Mouse (Mus musculus) macrophage (primary cell): ENCODE data around the gene Yju2. TPM values are rescaled to one million over a fixed set of nuclear protein-coding genes. Genes with fewer than 3 reads are reported as not detected.

Source experiments
- H3K27ac ChIP-seq: fragments of 350-480 bp; formaldehyde crosslinking; 2 replicates; pipeline ENCODE4 v1.9.0; 2021
- H3K36me3 ChIP-seq: fragments of 350-480 bp; formaldehyde crosslinking; 2 replicates; pipeline ENCODE4 v1.9.0; 2021; ENCODE audit errors: inconsistent target
- H3K4me3 ChIP-seq: fragments of 350-480 bp; formaldehyde crosslinking; 2 replicates; pipeline ENCODE4 v1.9.0; 2021; ENCODE audit errors: inconsistent target
- H3K79me2 ChIP-seq: fragments of 350-480 bp; formaldehyde crosslinking; 2 replicates; pipeline ENCODE4 v1.9.0; 2021; ENCODE audit errors: inconsistent target
- WGBS: methylation state at CpG from one replicate; pipeline ENCODE4 v1.1.7; 2026; ENCODE audit warnings: inconsistent platforms; ENCODE audit not compliant: missing documents; 5-methylcytosine and 5-hydroxymethylcytosine counted together
- polyA plus RNA-seq: library from polyadenylated mRNA; stranded (reverse); fragments of 250-400 nt; gene quantifications from 3 replicates; pipeline ENCODE4 v1.2.4, GENCODE M21; 2018; ENCODE audit warnings: inconsistent platforms

The Yju2 gene
- polyA plus RNA-seq, 1 experiment from 2014 or later, result 11.5 TPM

DNA sequence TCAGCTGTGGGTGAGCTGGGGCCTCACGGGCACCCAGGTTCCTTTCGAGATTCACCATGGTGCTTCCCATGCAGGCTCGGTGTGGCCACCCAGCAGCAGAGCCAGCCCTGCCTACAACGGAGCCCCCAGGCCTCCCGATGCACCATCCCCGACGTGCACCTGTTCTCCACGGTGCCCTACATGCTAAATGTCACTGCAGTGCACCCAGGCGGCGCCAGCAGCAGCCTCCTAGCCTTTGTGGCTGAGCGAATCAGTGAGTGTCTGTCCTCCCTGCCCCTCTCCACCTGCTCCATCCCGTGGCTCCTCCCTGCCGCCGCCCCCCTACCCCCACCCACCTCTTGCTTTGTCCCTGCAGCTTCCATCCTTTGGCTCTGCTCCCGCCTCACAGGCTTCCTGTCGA lies 4.7 kb upstream of the Yju2 start:
- H3K36me3 ChIP-seq, result peaks cover 3% of the 10 kb centered on the region
- no peak overlapping the region for H3K27ac ChIP-seq
- H3K4me3 ChIP-seq, result no peak overlapping the region
- WGBS, result 52% methylated on average over 15 of the region's 16 CpGs
- H3K79me2 ChIP-seq, result peaks cover 7% of the 10 kb centered on the region; the same call in 1 of the 2 replicates

DNA sequence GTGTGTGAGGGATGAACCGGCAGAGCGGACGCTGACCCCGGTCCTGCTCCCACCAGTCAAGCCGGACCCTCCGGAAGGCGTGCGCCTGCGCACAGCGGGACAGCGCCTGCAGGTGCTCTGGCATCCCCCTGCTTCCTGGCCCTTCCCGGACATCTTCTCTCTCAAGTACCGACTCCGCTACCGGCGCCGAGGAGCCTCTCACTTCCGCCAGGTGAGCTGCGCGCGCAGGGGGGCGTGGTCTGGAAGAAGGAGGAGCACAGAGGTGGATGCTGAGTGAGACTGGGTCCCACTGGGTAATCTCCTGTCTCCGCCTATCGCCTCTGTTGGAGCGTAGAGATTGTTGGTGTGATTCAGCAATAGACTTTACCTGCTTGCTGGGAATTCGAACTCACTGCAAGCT lies 2.8 kb upstream of the Yju2 start:
- Histone ChIP-seq H3K4me3 (no peak overlapping the region), H3K79me2 (peaks cover 19% of the 10 kb centered on the region; the same call in 1 of the 2 replicates), H3K27ac (no peak overlapping the region), H3K36me3 (peaks cover 3% of the 10 kb centered on the region)
- WGBS, result 96% methylated on average over 26 of the region's 26 CpGs

DNA sequence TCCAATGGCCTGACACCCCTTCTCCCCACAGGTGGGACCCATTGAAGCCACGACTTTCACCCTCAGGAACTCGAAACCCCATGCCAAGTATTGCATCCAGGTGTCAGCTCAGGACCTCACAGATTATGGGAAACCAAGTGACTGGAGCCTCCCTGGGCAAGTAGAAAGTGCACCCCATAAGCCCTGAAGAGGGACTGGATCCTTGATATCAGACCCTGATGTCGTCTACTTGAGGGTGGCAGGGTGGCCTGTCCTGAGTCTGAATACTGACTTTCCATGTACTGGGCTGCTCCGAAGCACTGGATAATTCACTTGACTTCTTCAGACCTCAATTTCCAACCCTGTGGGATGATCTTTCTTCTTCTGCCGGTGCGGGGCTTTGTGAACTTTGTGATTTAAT lies 2.3 kb upstream of the Yju2 start:
- 93% methylated on average over 6 of the region's 6 CpGs for WGBS
- Histone ChIP-seq H3K4me3 (no peak overlapping the region), H3K36me3 (peaks cover 3% of the 10 kb centered on the region), H3K27ac (no peak overlapping the region), H3K79me2 (peaks cover 19% of the 10 kb centered on the region; the same call in 1 of the 2 replicates)

DNA sequence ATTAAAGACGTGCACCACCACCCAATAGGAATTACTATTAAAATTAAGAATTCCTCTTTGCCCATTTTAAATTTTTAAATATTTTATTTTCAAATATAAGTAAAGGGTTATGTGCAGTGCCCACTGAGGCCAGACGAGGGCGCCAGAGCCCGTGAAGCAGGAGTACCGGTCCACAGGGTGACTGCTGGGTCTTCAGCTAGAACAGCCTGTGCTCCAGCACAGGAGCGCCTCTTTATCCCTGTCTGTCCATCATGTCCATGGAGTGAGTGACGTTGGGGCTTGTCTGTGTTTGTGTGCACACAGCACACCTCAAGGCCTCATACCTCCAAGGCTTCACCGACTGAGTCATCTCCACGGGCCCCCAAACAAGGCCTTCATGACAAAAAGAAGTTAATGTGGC lies 1.7 kb upstream of the Yju2 start:
- no peak overlapping the region for H3K27ac ChIP-seq
- H3K79me2 ChIP-seq, result peaks cover 19% of the 10 kb centered on the region; the same call in 1 of the 2 replicates
- H3K36me3 ChIP-seq, result peaks cover 3% of the 10 kb centered on the region
- WGBS, result 35% methylated on average over 9 of the region's 9 CpGs
- no peak overlapping the region for H3K4me3 ChIP-seq

DNA sequence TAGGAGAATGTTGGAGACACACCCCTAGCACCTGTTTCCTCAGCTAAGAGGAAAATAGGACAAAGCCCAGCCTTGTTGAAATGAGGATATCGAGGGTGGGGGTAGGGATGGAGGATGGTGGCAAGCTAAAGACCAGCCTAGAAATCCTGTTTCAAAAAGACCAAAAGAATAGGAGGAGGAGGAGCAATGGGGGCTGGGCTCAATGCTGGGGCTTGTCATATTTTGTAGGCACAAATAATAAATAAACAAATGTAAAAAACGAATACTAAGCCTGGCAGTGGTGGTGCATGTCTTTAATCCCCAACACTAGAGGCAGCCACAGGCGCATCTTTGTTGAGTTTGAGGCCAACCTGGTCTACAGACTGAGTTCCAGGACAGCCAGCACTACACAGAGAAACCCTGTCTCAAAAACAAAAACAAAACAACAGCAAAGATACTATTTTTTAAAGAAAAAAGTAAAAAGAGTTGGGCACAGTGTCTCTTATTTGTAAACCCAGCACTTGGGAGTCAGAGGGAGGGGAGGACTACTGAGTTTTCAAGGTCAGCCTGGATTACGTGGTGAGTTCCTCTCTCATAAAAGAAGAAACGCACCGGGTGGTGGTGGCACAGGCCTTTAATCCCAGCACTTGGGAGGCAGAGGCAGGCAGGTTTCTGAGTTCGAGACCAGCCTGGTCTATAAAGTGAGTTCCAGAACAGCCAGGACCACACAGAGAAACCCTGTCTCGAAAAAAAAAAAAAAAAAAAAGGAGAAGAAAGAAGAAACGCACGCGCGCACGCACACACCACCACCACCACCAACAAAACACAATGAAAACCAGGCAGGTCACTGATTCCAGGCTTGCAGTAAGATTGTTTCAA lies 944 bp upstream of the Yju2 start:
- H3K36me3 ChIP-seq, result peaks cover 3% of the 10 kb centered on the region
- H3K79me2 ChIP-seq, result peaks cover 19% of the 10 kb centered on the region; the same call in 1 of the 2 replicates
- H3K27ac ChIP-seq, result peak overlapping the region; percentile 92
- WGBS, result 88% methylated on average over 4 of the region's 13 CpGs
- H3K4me3 ChIP-seq, result peak overlapping the region; percentile 52

DNA sequence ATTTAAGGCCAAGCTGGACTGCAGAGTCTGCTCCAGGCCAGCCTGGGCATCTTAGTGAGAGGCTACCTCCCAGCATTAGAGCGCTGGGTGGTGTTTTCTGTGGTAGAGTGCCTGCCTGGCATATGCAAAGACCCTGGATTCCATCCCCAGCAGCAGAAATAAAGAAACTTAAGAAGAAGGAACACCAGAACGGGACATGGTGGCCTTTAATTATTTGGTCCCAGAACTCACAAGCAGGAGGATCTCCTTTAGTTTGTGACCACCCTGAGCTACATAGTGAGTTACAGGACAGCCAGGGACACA lies 364 bp upstream of the Yju2 start:
- H3K27ac ChIP-seq, result peak overlapping the region; percentile 92
- peaks cover 3% of the 10 kb centered on the region for H3K36me3 ChIP-seq
- 50% methylated on average over 2 of the region's 2 CpGs for WGBS
- peak overlapping the region; percentile 52 for H3K4me3 ChIP-seq
- peaks cover 19% of the 10 kb centered on the region; the same call in 1 of the 2 replicates for H3K79me2 ChIP-seq

DNA sequence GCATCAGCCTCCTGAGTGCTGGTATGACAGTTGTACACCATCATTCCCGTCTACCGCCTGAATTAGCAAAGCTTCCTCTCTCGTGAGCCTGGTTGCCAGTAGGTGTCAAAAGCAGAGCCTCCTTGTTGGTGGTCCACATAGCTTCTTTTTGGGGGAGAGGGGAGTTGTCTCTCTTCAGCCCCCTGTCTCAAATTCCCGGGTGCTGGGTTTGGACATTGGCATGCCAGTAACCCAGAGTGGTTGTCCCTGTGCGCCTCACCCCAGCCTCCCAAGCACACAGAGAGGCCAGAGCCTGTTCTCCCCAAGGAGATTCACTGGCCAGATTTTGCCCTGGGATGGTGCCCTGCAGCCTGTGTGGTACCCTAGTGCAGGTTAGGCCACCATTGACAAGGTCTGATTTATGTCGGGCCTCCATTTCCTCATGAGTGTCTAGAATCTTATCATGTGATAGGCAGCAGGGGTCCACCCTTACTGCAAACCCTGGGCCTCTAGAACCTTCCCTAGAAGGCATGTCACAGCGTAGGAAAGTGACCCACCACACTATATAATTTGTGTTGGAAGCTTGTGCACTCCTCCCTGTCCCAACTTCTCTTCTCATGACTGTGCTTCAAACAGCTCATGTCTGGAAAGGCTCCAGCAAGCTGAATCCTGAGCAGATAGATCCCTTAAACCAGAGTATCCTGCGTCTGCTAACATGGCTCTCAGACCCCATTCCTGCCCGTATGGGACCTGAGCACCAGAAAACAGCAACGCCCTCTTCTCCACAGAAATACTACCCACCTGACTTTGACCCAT lies 1.2 kb downstream of the Yju2 start:
- WGBS, result 72% methylated on average over 10 of the region's 10 CpGs
- Histone ChIP-seq H3K79me2 (peaks cover 11% of the 10 kb centered on the region; the same call in 1 of the 2 replicates), H3K4me3 (peak overlapping the region; percentile 52), H3K27ac (peak overlapping the region; percentile 92), H3K36me3 (peaks cover 3% of the 10 kb centered on the region)

DNA sequence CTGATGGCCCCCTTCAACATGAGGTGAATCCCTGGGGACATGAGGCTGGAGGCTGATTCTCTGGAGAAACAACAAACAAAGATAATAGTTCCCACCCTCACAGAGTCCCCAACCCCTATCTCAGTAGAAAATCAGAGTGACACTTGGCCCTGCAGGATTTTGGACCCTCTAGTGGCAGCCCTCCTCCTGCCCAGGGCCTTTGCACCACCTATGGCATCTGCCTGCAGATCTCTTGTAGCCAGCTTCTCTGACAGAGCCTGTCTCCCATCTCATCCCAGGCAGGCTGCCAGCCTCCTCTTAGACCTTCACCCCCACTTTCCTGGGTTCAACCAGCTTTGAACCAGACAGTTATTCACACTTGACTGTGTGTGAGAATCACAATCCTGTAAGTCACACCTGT lies 1.9 kb downstream of the Yju2 start:
- Histone ChIP-seq H3K36me3 (peaks cover 4% of the 10 kb centered on the region; the same call in 1 of the 2 replicates), H3K79me2 (peaks cover 11% of the 10 kb centered on the region; the same call in 1 of the 2 replicates), H3K27ac (no peak overlapping the region), H3K4me3 (no peak overlapping the region)

DNA sequence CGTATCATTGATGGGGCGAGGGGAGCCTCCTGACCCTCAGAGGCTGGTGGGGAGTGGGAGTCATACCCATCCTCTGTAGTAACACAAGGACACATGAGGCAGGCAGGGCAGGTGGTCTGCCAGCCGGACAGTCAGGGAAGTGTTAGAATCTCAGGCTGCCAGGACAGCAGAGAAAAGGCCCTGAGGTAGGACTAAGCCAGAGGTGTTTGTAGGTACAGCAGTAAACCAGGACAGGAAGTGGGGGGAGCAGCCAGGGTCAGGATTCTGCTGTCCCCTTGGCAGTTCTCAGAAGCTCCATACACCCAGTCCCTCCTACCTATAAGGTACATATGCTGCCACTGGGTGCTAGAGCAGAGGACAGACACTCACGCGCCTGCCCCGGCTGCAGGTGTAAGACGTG lies 2.7 kb downstream of the Yju2 start:
- peaks cover 11% of the 10 kb centered on the region; the same call in 1 of the 2 replicates for H3K79me2 ChIP-seq
- peaks cover 12% of the 10 kb centered on the region; the same call in 1 of the 2 replicates for H3K36me3 ChIP-seq
- no peak overlapping the region for H3K27ac ChIP-seq
- WGBS, result 91% methylated on average over 7 of the region's 7 CpGs
- H3K4me3 ChIP-seq, result no peak overlapping the region

DNA sequence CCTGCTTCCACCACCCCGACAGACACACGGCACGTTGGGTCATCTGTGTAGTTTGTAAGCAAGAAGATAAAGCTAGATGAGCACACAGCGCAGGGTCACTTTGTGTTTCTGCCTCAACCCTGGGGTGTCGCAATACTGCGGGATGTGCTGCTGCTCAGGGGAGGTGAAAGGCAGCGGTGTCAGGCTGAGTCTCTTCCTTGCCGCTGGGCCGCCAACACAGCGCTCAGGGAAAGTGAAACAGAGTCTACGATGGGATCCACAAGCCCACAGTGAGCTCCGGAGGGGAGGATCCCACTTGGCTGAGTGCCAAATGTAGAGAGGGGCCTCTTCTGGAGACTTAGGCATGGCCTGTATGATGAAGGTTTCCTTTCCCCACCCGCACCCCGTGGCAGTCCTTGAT lies 4.3 kb downstream of the Yju2 start:
- H3K4me3 ChIP-seq, result no peak overlapping the region
- peaks cover 27% of the 10 kb centered on the region; the same call in 1 of the 2 replicates for H3K36me3 ChIP-seq

DNA sequence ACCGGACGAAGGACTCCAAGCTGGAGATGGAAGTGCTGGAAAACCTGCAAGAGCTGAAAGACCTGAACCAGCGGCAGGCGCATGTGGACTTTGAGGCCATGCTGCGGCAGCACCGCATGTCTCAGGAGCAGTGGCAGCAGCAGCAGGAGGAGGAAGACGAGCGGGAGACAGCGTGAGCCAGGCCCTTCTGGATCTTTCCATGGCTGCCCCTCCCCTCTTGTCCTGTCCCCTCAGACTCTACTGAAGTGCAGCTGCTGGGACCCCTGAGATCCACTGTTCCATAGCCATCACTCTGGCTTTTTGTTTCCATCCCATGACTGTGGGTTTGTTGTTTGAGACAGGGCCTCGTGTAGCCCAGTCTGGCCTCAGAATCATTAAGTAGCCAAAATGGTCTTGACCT lies 5.6 kb downstream of the Yju2 start:
- Histone ChIP-seq H3K4me3 (no peak overlapping the region), H3K36me3 (peaks cover 27% of the 10 kb centered on the region; the same call in 1 of the 2 replicates)

More for the DNA sequence above, 4.3 kb downstream of the Yju2 start:
- peaks cover 11% of the 10 kb centered on the region; the same call in 1 of the 2 replicates for H3K79me2 ChIP-seq
- peak overlapping the region; percentile 24 for H3K27ac ChIP-seq
- 27% methylated on average over 14 of the region's 14 CpGs for WGBS

DNA sequence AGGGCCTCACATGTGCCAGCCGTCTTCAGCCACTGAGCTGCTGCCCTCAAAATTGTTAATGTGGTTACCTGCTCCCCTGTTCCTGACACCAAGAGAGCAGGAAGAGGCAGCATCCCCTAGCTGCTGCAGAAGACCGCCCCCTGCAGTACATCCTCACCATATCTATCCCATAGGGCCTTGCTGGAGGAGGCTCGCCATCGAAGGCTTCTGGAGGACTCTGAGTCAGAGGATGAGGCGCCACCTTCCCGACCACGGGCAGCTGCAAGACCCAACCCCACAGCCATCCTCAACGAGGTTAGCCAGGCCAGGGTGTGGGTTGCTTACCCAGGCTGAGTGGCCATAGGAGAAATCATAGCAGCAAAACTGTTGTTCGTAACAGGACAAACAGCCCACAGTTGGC lies 6.1 kb downstream of the Yju2 start:
- Histone ChIP-seq H3K27ac (no peak overlapping the region), H3K36me3 (peaks cover 27% of the 10 kb centered on the region; the same call in 1 of the 2 replicates), H3K4me3 (no peak overlapping the region), H3K79me2 (peaks cover 7% of the 10 kb centered on the region; the same call in 1 of the 2 replicates)
- 86% methylated on average over 8 of the region's 9 CpGs for WGBS

More for the DNA sequence above, 5.6 kb downstream of the Yju2 start:
- Histone ChIP-seq H3K27ac (no peak overlapping the region), H3K79me2 (peaks cover 11% of the 10 kb centered on the region; the same call in 1 of the 2 replicates)
- WGBS, result over 99% methylated on average over 10 of the region's 10 CpGs

DNA sequence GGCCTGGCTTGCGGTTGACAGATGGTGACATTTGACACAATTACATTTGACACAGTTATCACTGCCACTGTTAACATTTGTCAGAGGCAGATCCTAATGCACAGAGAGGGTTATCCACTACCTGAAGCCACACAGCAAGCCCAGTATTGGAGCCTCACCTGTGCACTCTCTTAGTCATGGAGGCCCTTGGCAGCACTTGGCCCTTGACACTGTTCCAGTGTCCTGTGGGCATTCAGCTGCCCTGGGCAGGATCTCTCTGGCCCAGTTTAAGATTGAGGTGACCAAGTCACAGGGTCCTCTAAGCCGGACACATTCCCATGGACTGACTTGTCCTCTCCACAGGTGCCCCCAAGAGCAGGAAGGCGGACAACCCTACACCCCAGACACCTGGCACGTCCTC lies 8.3 kb downstream of the Yju2 start:
- H3K36me3 ChIP-seq, result peaks cover 27% of the 10 kb centered on the region; the same call in 1 of the 2 replicates
- 96% methylated on average over 4 of the region's 4 CpGs for WGBS

DNA sequence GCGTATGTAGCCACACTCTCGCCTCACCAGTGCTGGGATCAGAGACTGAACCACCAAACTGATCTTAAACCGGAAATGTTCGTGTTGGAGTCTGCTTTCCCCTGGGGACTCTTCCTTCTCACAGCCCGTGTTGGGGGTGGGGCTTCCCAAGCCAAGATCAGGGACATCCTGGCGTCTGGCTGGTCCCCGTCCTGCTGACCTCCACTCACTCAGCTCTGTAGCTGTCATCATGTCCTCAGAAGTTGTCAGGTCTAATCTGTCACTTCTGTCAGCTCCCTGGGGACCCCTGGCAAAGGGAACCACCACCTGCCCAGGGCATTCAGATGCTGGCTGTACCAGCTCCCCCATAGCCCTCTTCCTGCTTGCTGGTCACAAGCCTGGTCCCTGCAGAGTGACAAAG lies 9.3 kb downstream of the Yju2 start:
- Histone ChIP-seq H3K27ac (no peak overlapping the region), H3K79me2 (no peaks in the 10 kb centered on the region), H3K4me3 (no peak overlapping the region), H3K36me3 (peaks cover 27% of the 10 kb centered on the region; the same call in 1 of the 2 replicates)
- WGBS, result 86% methylated on average over 7 of the region's 7 CpGs

More for the DNA sequence above, 8.3 kb downstream of the Yju2 start:
- no peaks in the 10 kb centered on the region for H3K79me2 ChIP-seq
- H3K4me3 ChIP-seq, result no peak overlapping the region
- no peak overlapping the region for H3K27ac ChIP-seq
